In the genomic region with DNA sequence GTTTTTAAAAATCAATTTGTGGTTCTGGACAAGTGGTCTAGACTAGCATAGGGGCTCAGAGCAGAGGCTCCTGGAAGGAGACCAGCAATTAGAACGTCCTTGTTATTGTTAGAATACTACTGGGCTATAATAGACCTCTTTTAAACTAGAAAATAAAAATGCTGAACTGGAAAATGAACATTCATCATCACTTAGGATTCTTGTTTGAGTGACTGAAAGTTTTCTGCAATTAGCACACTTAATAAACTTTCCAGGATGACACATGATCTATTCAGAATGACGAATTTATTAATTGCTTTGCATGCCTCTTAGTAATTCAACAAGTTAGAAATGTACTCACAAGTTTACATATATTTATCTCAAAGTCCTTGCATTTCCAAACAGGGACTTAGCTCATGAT, we compare ENCODE assay signal across 16 mouse cellular contexts.
"Had no signal": no experiment of that assay in that cellular context is flagged by ENCODE, and none has a peak within 500 bp of the region (broad histone marks: within the 10 kb centered on the region; RNA-seq: fewer than 3 reads in every experiment).

No protein-coding gene starts in this region.

- DNase-seq: retina, postnatal 1 day; right cerebral cortex, adult 18-20 months; right cerebral cortex, postnatal 14 days; right cerebral cortex, postnatal 25 days; right cerebral cortex, postnatal 4 days; spleen, adult 18-20 months; thymus, adult 18-20 months; thymus, adult 2 months; thymus, postnatal 14 days; thymus, postnatal 25 days; thymus, postnatal 36 days; thymus, postnatal 4 days had no signal

- H3K36me3 ChIP-seq: neural tube, embryonic 13.5 days; neural tube, embryonic 15.5 days; stomach, embryonic 15.5 days had no signal

- H3K4me2 ChIP-seq: neural tube, embryonic 13.5 days; neural tube, embryonic 15.5 days; stomach, embryonic 15.5 days had no signal

- H3K9ac ChIP-seq: neural tube, embryonic 13.5 days; neural tube, embryonic 15.5 days; stomach, embryonic 15.5 days had no signal

- H3K27ac ChIP-seq: neural tube, embryonic 13.5 days; neural tube, embryonic 15.5 days; stomach, embryonic 15.5 days; stomach, postnatal 0 days had no signal

- H3K4me1 ChIP-seq: neural tube, embryonic 13.5 days; neural tube, embryonic 15.5 days; stomach, embryonic 15.5 days had no signal

- H3K9me3 ChIP-seq: neural tube, embryonic 13.5 days; neural tube, embryonic 15.5 days; stomach, embryonic 15.5 days had no signal

- H3K27me3 ChIP-seq: neural tube, embryonic 13.5 days; neural tube, embryonic 15.5 days; stomach, embryonic 15.5 days had no signal

- H3K4me3 ChIP-seq: neural tube, embryonic 13.5 days; neural tube, embryonic 15.5 days; stomach, embryonic 15.5 days had no signal
